Mouse (Mus musculus): ENCODE results near the gene Trib2. TPM values are rescaled to one million over a fixed set of nuclear protein-coding genes. Genes with fewer than 3 reads are reported as not detected.

The Trib2 gene
- polyA plus RNA-seq, 1 experiment from 2014 or later, result 24.8 TPM

- WGBS, result 69% methylated on average over 4 of the region's 4 CpGs
- Histone ChIP-seq H3K27ac (peak overlapping the region; percentile 20; the same call in 1 of the 2 replicates), H3K36me3 (no peaks in the 10 kb centered on the region), H3K9me3 (no peaks in the 10 kb centered on the region), H3K27me3 (no peaks in the 10 kb centered on the region), H3K4me1 (peaks cover 27% of the 10 kb centered on the region), H3K4me3 (no peak overlapping the region), H3K9ac (no peak overlapping the region), H3K4me2 (no peak overlapping the region)
- ATAC-seq (ENCODE audit: borderline replicate concordance, extremely low read depth, low FRiP score, low TSS enrichment), result no peak
Measured at GRCm38 (mm10) chr12:15800196-15800913, 16.4 kb downstream of the Trib2 start.

- Histone ChIP-seq H3K9ac (no peak overlapping the region), H3K4me1 (peaks cover 27% of the 10 kb centered on the region), H3K27ac (no peak overlapping the region), H3K4me3 (no peak overlapping the region), H3K4me2 (no peak overlapping the region), H3K9me3 (no peaks in the 10 kb centered on the region), H3K36me3 (0 out of 2 replicates have a peak, but pooled peaks cover 5% of the 10 kb centered on the region), H3K27me3 (no peaks in the 10 kb centered on the region)
- WGBS, result 27% methylated on average over 7 of the region's 7 CpGs
- ATAC-seq (ENCODE audit: borderline replicate concordance, extremely low read depth, low FRiP score, low TSS enrichment), result peak; percentile 62; the same call in 1 of the 2 replicates
Measured at GRCm38 (mm10) chr12:15798019-15798418, 18.7 kb downstream of the Trib2 start.

- Histone ChIP-seq H3K27ac (no peak overlapping the region), H3K27me3 (no peaks in the 10 kb centered on the region), H3K36me3 (0 out of 2 replicates have a peak, but pooled peaks cover 5% of the 10 kb centered on the region), H3K4me1 (peaks cover 18% of the 10 kb centered on the region), H3K4me2 (no peak overlapping the region), H3K9ac (no peak overlapping the region), H3K4me3 (no peak overlapping the region), H3K9me3 (no peaks in the 10 kb centered on the region)
- WGBS, result 81% methylated on average over 3 of the region's 3 CpGs
- ATAC-seq (ENCODE audit: borderline replicate concordance, extremely low read depth, low FRiP score, low TSS enrichment), result no peak
Measured at GRCm38 (mm10) chr12:15795886-15796285, 20.8 kb downstream of the Trib2 start.

- no peak overlapping the region for H3K27ac ChIP-seq
- no peaks in the 10 kb centered on the region for H3K9me3 ChIP-seq
- H3K4me1 ChIP-seq, result 0 out of 2 replicates have a peak, but pooled peaks cover 1% of the 10 kb centered on the region
- no peaks in the 10 kb centered on the region for H3K27me3 ChIP-seq
- 92% methylated on average over 8 of the region's 8 CpGs for whole genome bisulfite sequencing
- H3K4me2 ChIP-seq, result no peak overlapping the region
- H3K4me3 ChIP-seq, result no peak overlapping the region
- no peak overlapping the region for H3K9ac ChIP-seq
- no peak for ATAC-seq (ENCODE audit: borderline replicate concordance, extremely low read depth, low FRiP score, low TSS enrichment)
- H3K36me3 ChIP-seq, result 0 out of 2 replicates have a peak, but pooled peaks cover 5% of the 10 kb centered on the region
Measured at GRCm38 (mm10) chr12:15793336-15793735, 23.4 kb downstream of the Trib2 start.

- no peaks in the 10 kb centered on the region for H3K9me3 ChIP-seq
- H3K36me3 ChIP-seq, result 0 out of 2 replicates have a peak, but pooled peaks cover 5% of the 10 kb centered on the region
- H3K27me3 ChIP-seq, result no peaks in the 10 kb centered on the region
- H3K4me1 ChIP-seq, result no peaks in the 10 kb centered on the region
- H3K4me3 ChIP-seq, result no peak overlapping the region
- no peak overlapping the region for H3K4me2 ChIP-seq
- H3K9ac ChIP-seq, result no peak overlapping the region
- WGBS, result 58% methylated on average over 2 of the region's 2 CpGs
- no peak for ATAC-seq (ENCODE audit: borderline replicate concordance, extremely low read depth, low FRiP score, low TSS enrichment)
- H3K27ac ChIP-seq, result no peak overlapping the region
Measured at GRCm38 (mm10) chr12:15790181-15790580, 26.5 kb downstream of the Trib2 start.

- no peak overlapping the region for H3K4me2 ChIP-seq
- H3K4me3 ChIP-seq, result no peak overlapping the region
- no peaks in the 10 kb centered on the region for H3K4me1 ChIP-seq
- no peak for ATAC-seq (ENCODE audit: borderline replicate concordance, extremely low read depth, low FRiP score, low TSS enrichment)
- no peak overlapping the region for H3K9ac ChIP-seq
- H3K27me3 ChIP-seq, result no peaks in the 10 kb centered on the region
- H3K36me3 ChIP-seq, result no peaks in the 10 kb centered on the region
- no peaks in the 10 kb centered on the region for H3K9me3 ChIP-seq
- no peak overlapping the region for H3K27ac ChIP-seq
Measured at GRCm38 (mm10) chr12:15777047-15777446, 39.7 kb downstream of the Trib2 start.

GRCm38 (mm10) chr12:15771686-15772085, 45.0 kb downstream of the Trib2 start:
- ATAC-seq (ENCODE audit: borderline replicate concordance, extremely low read depth, low FRiP score, low TSS enrichment), result no peak

GRCm38 (mm10) chr12:15768536-15768935, 48.2 kb downstream of the Trib2 start:
- no peaks in the 10 kb centered on the region for H3K9me3 ChIP-seq
- H3K27me3 ChIP-seq, result no peaks in the 10 kb centered on the region
- no peak overlapping the region for H3K27ac ChIP-seq
- no peaks in the 10 kb centered on the region for H3K36me3 ChIP-seq
- H3K4me1 ChIP-seq, result peaks cover 3% of the 10 kb centered on the region; the same call in 1 of the 2 replicates
- H3K4me2 ChIP-seq, result no peak overlapping the region
- 72% methylated on average over 3 of the region's 3 CpGs for WGBS
- H3K4me3 ChIP-seq, result no peak overlapping the region
- H3K9ac ChIP-seq, result no peak overlapping the region
- ATAC-seq (ENCODE audit: borderline replicate concordance, extremely low read depth, low FRiP score, low TSS enrichment), result no peak

More at GRCm38 (mm10) chr12:15771686-15772085, 45.0 kb downstream of the Trib2 start:
- no peaks in the 10 kb centered on the region for H3K27me3 ChIP-seq
- H3K36me3 ChIP-seq, result no peaks in the 10 kb centered on the region
- H3K4me1 ChIP-seq, result no peaks in the 10 kb centered on the region
- no peak overlapping the region for H3K4me2 ChIP-seq
- no peak overlapping the region for H3K4me3 ChIP-seq
- no peak overlapping the region for H3K9ac ChIP-seq
- 71% methylated on average over 6 of the region's 6 CpGs for WGBS
- H3K27ac ChIP-seq, result no peak overlapping the region
- no peaks in the 10 kb centered on the region for H3K9me3 ChIP-seq

- Histone ChIP-seq H3K4me3 (no peak overlapping the region), H3K4me2 (no peak overlapping the region), H3K9ac (no peak overlapping the region), H3K9me3 (no peaks in the 10 kb centered on the region), H3K27ac (no peak overlapping the region), H3K36me3 (no peaks in the 10 kb centered on the region), H3K4me1 (peaks cover 3% of the 10 kb centered on the region; the same call in 1 of the 2 replicates), H3K27me3 (no peaks in the 10 kb centered on the region)
- WGBS, result 63% methylated on average over 12 of the region's 12 CpGs
- peak; percentile 78; the same call in 1 of the 2 replicates for ATAC-seq (ENCODE audit: borderline replicate concordance, extremely low read depth, low FRiP score, low TSS enrichment)
Measured at GRCm38 (mm10) chr12:15765996-15766395, 50.7 kb downstream of the Trib2 start.

- no peak overlapping the region for H3K4me3 ChIP-seq
- WGBS, result 40% methylated on average over 1 of the region's 1 CpGs
- H3K9ac ChIP-seq, result no peak overlapping the region
- no peaks in the 10 kb centered on the region for H3K27me3 ChIP-seq
- H3K27ac ChIP-seq, result no peak overlapping the region
- H3K9me3 ChIP-seq, result no peaks in the 10 kb centered on the region
- H3K36me3 ChIP-seq, result no peaks in the 10 kb centered on the region
- peaks cover 3% of the 10 kb centered on the region; the same call in 1 of the 2 replicates for H3K4me1 ChIP-seq
- no peak for ATAC-seq (ENCODE audit: borderline replicate concordance, extremely low read depth, low FRiP score, low TSS enrichment)
- no peak overlapping the region for H3K4me2 ChIP-seq
Measured at GRCm38 (mm10) chr12:15765238-15765637, 51.5 kb downstream of the Trib2 start.

- Histone ChIP-seq H3K27me3 (no peaks in the 10 kb centered on the region), H3K36me3 (no peaks in the 10 kb centered on the region), H3K4me2 (no peak overlapping the region), H3K4me1 (peaks cover 3% of the 10 kb centered on the region; the same call in 1 of the 2 replicates), H3K9ac (no peak overlapping the region), H3K9me3 (no peaks in the 10 kb centered on the region), H3K4me3 (no peak overlapping the region), H3K27ac (no peak overlapping the region)
- ATAC-seq (ENCODE audit: borderline replicate concordance, extremely low read depth, low FRiP score, low TSS enrichment), result no peak
- WGBS, result 75% methylated on average over 8 of the region's 8 CpGs
Measured at GRCm38 (mm10) chr12:15761453-15762116, 55.1 kb downstream of the Trib2 start.

GRCm38 (mm10) chr12:15760684-15761083, 56.0 kb downstream of the Trib2 start:
- no peak for ATAC-seq (ENCODE audit: borderline replicate concordance, extremely low read depth, low FRiP score, low TSS enrichment)
- no peak overlapping the region for H3K9ac ChIP-seq
- H3K4me3 ChIP-seq, result no peak overlapping the region
- peaks cover 3% of the 10 kb centered on the region; the same call in 1 of the 2 replicates for H3K4me1 ChIP-seq
- H3K27ac ChIP-seq, result no peak overlapping the region
- WGBS, result 70% methylated on average over 4 of the region's 4 CpGs
- H3K27me3 ChIP-seq, result no peaks in the 10 kb centered on the region
- no peak overlapping the region for H3K4me2 ChIP-seq
- H3K36me3 ChIP-seq, result no peaks in the 10 kb centered on the region
- H3K9me3 ChIP-seq, result no peaks in the 10 kb centered on the region

Measured in lung, embryonic 15.5 days (tissue).